Mouse (Mus musculus) intestine, embryonic 15.5 days (tissue): Measurements from ENCODE around the gene Oprd1. TPM values are rescaled to one million over a fixed set of nuclear protein-coding genes. Genes with fewer than 3 reads are reported as not detected.
A peak's percentile ranks its signal among the peaks of the same experiment; 100 is the strongest.

ENCODE experiments used
- ATAC-seq: fragments of 200-750 bp; cut with Nextera tagmentation; 2 replicates; pipeline ENCODE4 v1.8.0; 2017; ENCODE audit warnings: moderate TSS enrichment, moderate library complexity
- H3K27ac ChIP-seq: fragments of 300-500 bp; sonication (generic); 2 replicates; pipeline ENCODE4 v1.5.1; 2015; ENCODE audit warnings: mild to moderate bottlenecking, inconsistent platforms
- H3K27me3 ChIP-seq: fragments of 300-500 bp; sonication (generic); replicated peaks from 2 replicates; pipeline ENCODE4 v1.6.1; 2015; ENCODE audit warnings: inconsistent platforms
- H3K36me3 ChIP-seq: fragments of 300-500 bp; sonication (generic); 2 replicates; pipeline ENCODE4 v1.6.1; 2015; ENCODE audit warnings: inconsistent platforms
- H3K4me1 ChIP-seq: fragments of 300-500 bp; sonication (generic); replicated peaks from 2 replicates; pipeline ENCODE4 v1.6.1; 2015; ENCODE audit warnings: inconsistent platforms
- H3K4me2 ChIP-seq: fragments of 300-500 bp; sonication (generic); replicated peaks from 2 replicates; pipeline ENCODE4 v1.6.1; 2015; ENCODE audit warnings: mild to moderate bottlenecking, inconsistent platforms
- H3K4me3 ChIP-seq: fragments of 300-500 bp; sonication (generic); replicated peaks from 2 replicates; pipeline ENCODE4 v1.5.1; 2015; ENCODE audit warnings: inconsistent platforms
- H3K9ac ChIP-seq: fragments of 300-500 bp; sonication (generic); 2 replicates; pipeline ENCODE4 v1.6.1; 2015; ENCODE audit warnings: inconsistent platforms
- H3K9me3 ChIP-seq: fragments of 300-500 bp; sonication (generic); 2 replicates; pipeline ENCODE4 v1.6.1; 2016; ENCODE audit warnings: inconsistent platforms
- WGBS: fragments of 180-500 bp; shearing (Covaris S2); methylation state at CpG from one replicate; pipeline ENCODE4 v1.1.7; 2015; 5-methylcytosine and 5-hydroxymethylcytosine counted together
- polyA plus RNA-seq: library from polyadenylated mRNA; unstranded; fragments of >200 nt; fragmentation: Nextera tagmentation; extraction: Ambion mirVana; gene quantifications from 2 replicates; pipeline ENCODE4 v1.2.1, GENCODE M21; 2015

Gene Oprd1
- polyA plus RNA-seq, 1 experiment from 2014 or later, result 0.28 TPM

- H3K9ac ChIP-seq, result no peak overlapping the region
- no peaks in the 10 kb centered on the region for H3K9me3 ChIP-seq
- H3K4me2 ChIP-seq, result no peak overlapping the region
- peaks cover 12% of the 10 kb centered on the region; the same call in 1 of the 2 replicates for H3K4me1 ChIP-seq
- no peak overlapping the region for H3K27ac ChIP-seq
- ATAC-seq, result no peak
- no peaks in the 10 kb centered on the region for H3K36me3 ChIP-seq
- H3K27me3 ChIP-seq, result no peaks in the 10 kb centered on the region
- H3K4me3 ChIP-seq, result no peak overlapping the region
- 33% methylated on average over 16 of the region's 16 CpGs for WGBS
Measured at GRCm38 (mm10) chr4:132166350-132167290, 22.3 kb upstream of the Oprd1 start.

- no peak overlapping the region for H3K9ac ChIP-seq
- H3K9me3 ChIP-seq, result no peaks in the 10 kb centered on the region
- H3K27ac ChIP-seq, result no peak overlapping the region
- WGBS, result 45% methylated on average over 14 of the region's 14 CpGs
- H3K4me1 ChIP-seq, result peaks cover 12% of the 10 kb centered on the region; the same call in 1 of the 2 replicates
- no peaks in the 10 kb centered on the region for H3K27me3 ChIP-seq
- no peak overlapping the region for H3K4me3 ChIP-seq
- H3K4me2 ChIP-seq, result no peak overlapping the region
- no peak for ATAC-seq
- H3K36me3 ChIP-seq, result no peaks in the 10 kb centered on the region
Measured at GRCm38 (mm10) chr4:132165691-132166090, 21.4 kb upstream of the Oprd1 start.

- ATAC-seq, result peak; percentile 62
- no peaks in the 10 kb centered on the region for H3K27me3 ChIP-seq
- H3K4me3 ChIP-seq, result no peak overlapping the region
- 0 out of 2 replicates have a peak, but pooled peaks cover 6% of the 10 kb centered on the region for H3K4me1 ChIP-seq
- no peaks in the 10 kb centered on the region for H3K36me3 ChIP-seq
- no peak overlapping the region for H3K9ac ChIP-seq
- 56% methylated on average over 12 of the region's 12 CpGs for WGBS
- H3K9me3 ChIP-seq, result no peaks in the 10 kb centered on the region
- H3K4me2 ChIP-seq, result no peak overlapping the region
- no peak overlapping the region for H3K27ac ChIP-seq
Measured at GRCm38 (mm10) chr4:132156941-132157622, 12.8 kb upstream of the Oprd1 start.

- Histone ChIP-seq H3K27ac (no peak overlapping the region), H3K9ac (no peak overlapping the region), H3K4me2 (no peak overlapping the region), H3K36me3 (no peaks in the 10 kb centered on the region), H3K4me3 (no peak overlapping the region), H3K9me3 (no peaks in the 10 kb centered on the region), H3K4me1 (peaks cover 9% of the 10 kb centered on the region; the same call in 1 of the 2 replicates), H3K27me3 (no peaks in the 10 kb centered on the region)
- no peak for ATAC-seq
- 5% methylated on average over 6 of the region's 6 CpGs for WGBS
Measured at GRCm38 (mm10) chr4:132154877-132155670, 10.8 kb upstream of the Oprd1 start.

- 28% methylated on average over 1 of the region's 1 CpGs for WGBS
- ATAC-seq, result peak; percentile 88
- Histone ChIP-seq H3K9ac (no peak overlapping the region), H3K27me3 (no peaks in the 10 kb centered on the region), H3K4me1 (peaks cover 5% of the 10 kb centered on the region; the same call in 1 of the 2 replicates), H3K4me2 (no peak overlapping the region), H3K9me3 (no peaks in the 10 kb centered on the region), H3K4me3 (no peak overlapping the region), H3K36me3 (no peaks in the 10 kb centered on the region), H3K27ac (peak overlapping the region; percentile 49; the same call in 1 of the 2 replicates)
Measured at GRCm38 (mm10) chr4:132151673-132152072, 7.4 kb upstream of the Oprd1 start.

- WGBS, result 79% methylated on average over 5 of the region's 5 CpGs
- no peaks in the 10 kb centered on the region for H3K36me3 ChIP-seq
- no peak overlapping the region for H3K4me2 ChIP-seq
- peaks cover 4% of the 10 kb centered on the region; the same call in 1 of the 2 replicates for H3K4me1 ChIP-seq
- no peak overlapping the region for H3K27ac ChIP-seq
- ATAC-seq, result no peak
- H3K27me3 ChIP-seq, result peaks cover 27% of the 10 kb centered on the region
- no peak overlapping the region for H3K4me3 ChIP-seq
- H3K9me3 ChIP-seq, result no peaks in the 10 kb centered on the region
- no peak overlapping the region for H3K9ac ChIP-seq
Measured at GRCm38 (mm10) chr4:132146201-132146600, 1.9 kb upstream of the Oprd1 start.

- H3K27me3 ChIP-seq, result peaks cover 27% of the 10 kb centered on the region
- H3K9ac ChIP-seq, result no peak overlapping the region
- H3K9me3 ChIP-seq, result no peaks in the 10 kb centered on the region
- H3K4me3 ChIP-seq, result no peak overlapping the region
- H3K4me1 ChIP-seq, result 0 out of 2 replicates have a peak, but pooled peaks cover 3% of the 10 kb centered on the region
- WGBS, result 42% methylated on average over 10 of the region's 10 CpGs
- no peak overlapping the region for H3K27ac ChIP-seq
- ATAC-seq, result no peak
- peak overlapping the region; percentile 93 for H3K4me2 ChIP-seq
- no peaks in the 10 kb centered on the region for H3K36me3 ChIP-seq
Measured at GRCm38 (mm10) chr4:132145092-132145491, 806 bp upstream of the Oprd1 start.

- Histone ChIP-seq H3K4me2 (no peak overlapping the region), H3K4me1 (no peaks in the 10 kb centered on the region), H3K9me3 (no peaks in the 10 kb centered on the region), H3K4me3 (no peak overlapping the region), H3K36me3 (no peaks in the 10 kb centered on the region), H3K27me3 (peaks cover 8% of the 10 kb centered on the region), H3K9ac (no peak overlapping the region), H3K27ac (no peak overlapping the region)
- WGBS, result 84% methylated on average over 2 of the region's 2 CpGs
- ATAC-seq, result no peak
Measured at GRCm38 (mm10) chr4:132138640-132139039, 5.6 kb downstream of the Oprd1 start.

- no peak overlapping the region for H3K4me3 ChIP-seq
- H3K4me2 ChIP-seq, result no peak overlapping the region
- H3K36me3 ChIP-seq, result no peaks in the 10 kb centered on the region
- H3K9me3 ChIP-seq, result no peaks in the 10 kb centered on the region
- no peak overlapping the region for H3K9ac ChIP-seq
- ATAC-seq, result no peak
- H3K27me3 ChIP-seq, result no peaks in the 10 kb centered on the region; the same call in 1 of the 2 replicates
- 85% methylated on average over 7 of the region's 7 CpGs for WGBS
- H3K4me1 ChIP-seq, result no peaks in the 10 kb centered on the region
- H3K27ac ChIP-seq, result no peak overlapping the region
Measured at GRCm38 (mm10) chr4:132137013-132137412, 7.3 kb downstream of the Oprd1 start.

- Histone ChIP-seq H3K4me3 (no peak overlapping the region), H3K9me3 (no peaks in the 10 kb centered on the region), H3K27ac (no peak overlapping the region), H3K4me2 (no peak overlapping the region), H3K36me3 (no peaks in the 10 kb centered on the region), H3K27me3 (no peaks in the 10 kb centered on the region), H3K4me1 (0 out of 2 replicates have a peak, but pooled peaks cover 2% of the 10 kb centered on the region), H3K9ac (no peak overlapping the region)
- WGBS, result 64% methylated on average over 16 of the region's 16 CpGs
- ATAC-seq, result peak; percentile 43; the same call in 1 of the 2 replicates
Measured at GRCm38 (mm10) chr4:132133920-132134319, 10.4 kb downstream of the Oprd1 start.

- no peak for ATAC-seq
- Histone ChIP-seq H3K4me2 (no peak overlapping the region), H3K36me3 (no peaks in the 10 kb centered on the region), H3K9ac (no peak overlapping the region), H3K9me3 (no peaks in the 10 kb centered on the region), H3K4me1 (peaks cover 5% of the 10 kb centered on the region; the same call in 1 of the 2 replicates), H3K27me3 (no peaks in the 10 kb centered on the region), H3K4me3 (no peak overlapping the region), H3K27ac (no peak overlapping the region)
- 86% methylated on average over 5 of the region's 5 CpGs for WGBS
Measured at GRCm38 (mm10) chr4:132133381-132133780, 10.9 kb downstream of the Oprd1 start.
